Mouse (Mus musculus) embryonic facial prominence, embryonic 15.5 days (tissue): Measurements from ENCODE around the gene Tbx15. TPM values are rescaled to one million over a fixed set of nuclear protein-coding genes. Genes with fewer than 3 reads are reported as not detected.

Experiments used
- ATAC-seq: fragments of 200-750 bp; cut with Nextera tagmentation; 2 replicates; pipeline ENCODE4 v1.8.0; 2017; ENCODE audit warnings: low read depth, moderate TSS enrichment; ENCODE audit not compliant: insufficient number of reproducible peaks, low FRiP score, low TSS enrichment
- H3K27ac ChIP-seq: fragments of 300-500 bp; sonication (generic); replicated peaks from 2 replicates; pipeline ENCODE4 v1.5.1; 2015; ENCODE audit warnings: mild to moderate bottlenecking, inconsistent platforms
- H3K27me3 ChIP-seq: fragments of 300-500 bp; sonication (generic); 2 replicates; pipeline ENCODE4 v1.6.1; 2015; ENCODE audit warnings: inconsistent platforms
- H3K36me3 ChIP-seq: fragments of 300-500 bp; sonication (generic); 2 replicates; pipeline ENCODE4 v1.6.1; 2015; ENCODE audit warnings: mild to moderate bottlenecking, inconsistent platforms
- H3K4me1 ChIP-seq: fragments of 300-500 bp; sonication (generic); 2 replicates; pipeline ENCODE4 v1.6.1; 2015; ENCODE audit warnings: inconsistent platforms
- H3K4me2 ChIP-seq: fragments of 300-500 bp; sonication (generic); replicated peaks from 2 replicates; pipeline ENCODE4 v1.6.1; 2015; ENCODE audit warnings: mild to moderate bottlenecking, inconsistent platforms
- H3K4me3 ChIP-seq: fragments of 300-500 bp; sonication (generic); replicated peaks from 2 replicates; pipeline ENCODE4 v1.5.1; 2015; ENCODE audit warnings: mild to moderate bottlenecking, inconsistent platforms
- H3K9ac ChIP-seq: fragments of 300-500 bp; sonication (generic); 2 replicates; pipeline ENCODE4 v1.6.1; 2015; ENCODE audit warnings: inconsistent platforms
- H3K9me3 ChIP-seq: fragments of 300-500 bp; sonication (generic); replicated peaks from 2 replicates; pipeline ENCODE4 v1.6.1; 2016; ENCODE audit warnings: inconsistent platforms
- WGBS: fragments of 180-500 bp; shearing (Covaris S2); methylation state at CpG from one replicate; pipeline ENCODE4 v1.1.7; 2015; 5-methylcytosine and 5-hydroxymethylcytosine counted together
- microRNA-seq: library from miRNA; unstranded; fragments of <30 nt; microRNA quantifications from one replicate; pipeline ENCODE4, GENCODE M21; 2016; ENCODE audit warnings: borderline number of aligned reads
- polyA plus RNA-seq: library from polyadenylated mRNA; unstranded; fragments of >200 nt; fragmentation: Nextera tagmentation; extraction: Ambion mirVana; gene quantifications from 2 replicates; pipeline ENCODE4 v1.2.1, GENCODE M21; 2015

Tbx15 gene
- polyA plus RNA-seq, 1 experiment from 2014 or later = 25.9 TPM

DNA sequence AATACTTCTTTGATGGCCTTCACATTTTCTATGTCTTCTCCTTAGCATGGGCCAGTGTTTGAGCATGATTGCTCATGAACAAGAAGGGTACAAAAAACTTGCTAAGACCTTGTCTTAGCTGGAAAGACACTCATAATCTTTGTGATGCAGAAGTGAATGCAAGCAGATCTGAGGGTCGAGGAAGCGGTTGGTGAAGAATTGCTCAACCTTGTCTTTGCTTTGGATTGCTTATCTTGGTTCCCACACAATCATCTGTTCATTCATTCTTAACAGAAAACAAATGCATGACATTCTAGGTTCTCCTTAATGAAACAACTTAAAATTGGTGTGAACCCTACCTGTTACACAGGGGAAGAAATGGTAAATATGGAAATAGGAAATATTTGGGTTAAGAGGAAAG is 82.2 kb downstream of the Tbx15 start:
- Histone ChIP-seq H3K4me2 (no peak overlapping the region), H3K27me3 (no peaks in the 10 kb centered on the region), H3K9me3 (no peaks in the 10 kb centered on the region), H3K4me1 (no peaks in the 10 kb centered on the region), H3K9ac (no peak overlapping the region), H3K27ac (no peak overlapping the region), H3K4me3 (no peak overlapping the region), H3K36me3 (peaks cover 6% of the 10 kb centered on the region)
- 88% methylated on average over 2 of the region's 2 CpGs for whole genome bisulfite sequencing
- no peak for ATAC-seq

- no peaks in the 10 kb centered on the region for H3K27me3 ChIP-seq
- no peak overlapping the region; the same call in 1 of the 2 replicates for H3K27ac ChIP-seq
- ATAC-seq = no peak
- no peaks in the 10 kb centered on the region for H3K9me3 ChIP-seq
- H3K4me1 ChIP-seq = peaks cover 5% of the 10 kb centered on the region; the same call in 1 of the 2 replicates
- WGBS = 77% methylated on average over 5 of the region's 5 CpGs
- no peak overlapping the region for H3K4me3 ChIP-seq
- H3K9ac ChIP-seq = no peak overlapping the region
- H3K4me2 ChIP-seq = no peak overlapping the region
- no peaks in the 10 kb centered on the region for H3K36me3 ChIP-seq
These were observed 89.1 kb downstream of the Tbx15 start for GRCm38 (mm10) chr3:99329316-99329715.

DNA sequence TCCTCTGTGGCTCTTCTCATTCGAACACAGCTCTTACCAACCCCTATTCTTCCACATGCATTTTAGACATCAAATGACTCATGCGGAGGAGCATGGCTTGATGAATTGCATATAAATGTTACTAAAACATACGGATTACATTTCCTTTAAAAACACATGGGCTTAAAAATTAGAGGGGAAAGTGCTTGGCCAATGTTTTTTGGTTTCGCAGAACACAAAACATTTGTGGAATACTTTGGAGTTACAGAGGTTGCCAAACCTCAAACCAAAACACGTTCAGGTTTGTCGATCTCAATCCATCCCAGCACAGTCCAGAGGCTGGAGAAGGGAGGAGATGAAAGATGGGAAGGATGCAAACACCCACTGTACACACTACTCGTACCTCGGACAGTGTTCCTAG is 90.9 kb downstream of the Tbx15 start:
- H3K9me3 ChIP-seq = no peaks in the 10 kb centered on the region
- H3K9ac ChIP-seq = no peak overlapping the region
- peak; percentile 63; the same call in 1 of the 2 replicates for ATAC-seq
- no peaks in the 10 kb centered on the region for H3K36me3 ChIP-seq
- no peaks in the 10 kb centered on the region for H3K27me3 ChIP-seq
- no peak overlapping the region for H3K4me2 ChIP-seq
- 39% methylated on average over 8 of the region's 8 CpGs for WGBS
- H3K27ac ChIP-seq = no peak overlapping the region; the same call in 1 of the 2 replicates
- H3K4me1 ChIP-seq = peaks cover 5% of the 10 kb centered on the region; the same call in 1 of the 2 replicates
- no peak overlapping the region for H3K4me3 ChIP-seq

DNA sequence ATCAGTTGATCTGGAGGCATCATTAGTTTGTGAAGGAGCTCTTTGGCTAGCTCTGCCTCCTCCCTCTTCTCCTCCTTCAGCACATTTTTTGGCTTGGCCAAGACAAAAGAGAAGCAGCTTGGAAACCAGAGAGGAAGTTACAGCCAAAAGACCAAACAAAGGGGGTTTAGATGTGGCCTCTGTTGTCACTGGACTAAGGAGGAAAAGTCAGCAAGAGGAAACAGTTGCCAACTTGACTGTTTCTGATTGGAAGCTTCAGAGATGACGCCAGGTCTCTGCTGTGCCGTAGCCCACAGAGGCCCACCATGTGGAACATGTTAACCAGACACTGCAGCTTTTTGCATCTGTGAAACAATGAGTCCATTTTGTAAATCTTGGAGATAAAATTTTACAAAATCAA is 96.7 kb downstream of the Tbx15 start:
- 42% methylated on average over 2 of the region's 2 CpGs for WGBS

DNA sequence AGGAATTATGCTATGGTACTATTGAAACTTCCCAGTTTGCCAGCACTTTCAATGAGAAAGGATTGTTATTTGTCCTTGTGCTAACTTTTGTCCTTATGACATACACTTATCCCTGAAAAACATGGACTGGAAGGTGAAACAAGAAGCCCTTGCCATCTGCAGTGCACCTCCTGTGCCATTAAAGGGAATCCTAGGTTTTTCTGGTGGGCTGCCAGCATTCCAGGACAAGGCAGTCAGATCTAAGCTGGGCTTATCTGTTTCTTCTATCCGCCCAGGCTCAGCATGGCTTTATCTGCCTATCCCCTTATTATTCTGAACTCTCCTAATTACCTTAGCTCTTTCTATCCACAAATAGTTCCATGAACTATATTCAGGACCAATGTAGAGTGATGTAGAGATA is 98.6 kb downstream of the Tbx15 start:
- H3K36me3 ChIP-seq = peaks cover 6% of the 10 kb centered on the region
- ATAC-seq = no peak
- no peaks in the 10 kb centered on the region for H3K9me3 ChIP-seq
- no peak overlapping the region for H3K4me2 ChIP-seq
- 74% methylated on average over 1 of the region's 1 CpGs for WGBS
- H3K27ac ChIP-seq = no peak overlapping the region
- no peaks in the 10 kb centered on the region for H3K27me3 ChIP-seq
- no peak overlapping the region for H3K4me3 ChIP-seq
- H3K9ac ChIP-seq = no peak overlapping the region
- no peaks in the 10 kb centered on the region for H3K4me1 ChIP-seq

More for the DNA sequence above, 96.7 kb downstream of the Tbx15 start:
- H3K27me3 ChIP-seq = no peaks in the 10 kb centered on the region
- H3K27ac ChIP-seq = no peak overlapping the region; the same call in 1 of the 2 replicates
- H3K9me3 ChIP-seq = no peaks in the 10 kb centered on the region
- H3K4me1 ChIP-seq = no peaks in the 10 kb centered on the region
- H3K4me3 ChIP-seq = no peak overlapping the region
- H3K4me2 ChIP-seq = no peak overlapping the region
- ATAC-seq = no peak
- H3K36me3 ChIP-seq = peaks cover 6% of the 10 kb centered on the region
- H3K9ac ChIP-seq = no peak overlapping the region

DNA sequence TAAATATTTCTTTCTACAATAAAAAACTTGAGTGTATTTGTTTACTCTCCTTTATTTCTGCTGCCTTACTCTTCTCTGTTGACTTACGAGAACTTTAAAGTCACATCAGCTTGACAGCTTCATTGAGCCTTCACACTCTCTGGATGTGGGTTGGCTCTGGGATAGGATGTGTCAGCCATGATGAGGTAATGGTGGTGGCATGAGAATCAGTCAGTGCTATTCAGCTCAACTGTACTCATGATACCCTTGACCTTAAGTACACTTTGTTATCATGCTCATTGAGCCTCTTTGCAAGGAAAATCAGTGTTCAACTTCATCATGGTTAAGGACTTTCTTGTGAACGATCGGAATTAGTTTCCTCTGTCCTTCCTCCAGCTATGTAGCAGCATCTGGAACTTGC is 99.8 kb downstream of the Tbx15 start:
- no peaks in the 10 kb centered on the region for H3K4me1 ChIP-seq
- no peaks in the 10 kb centered on the region for H3K27me3 ChIP-seq
- H3K27ac ChIP-seq = no peak overlapping the region
- H3K9ac ChIP-seq = no peak overlapping the region
- no peak overlapping the region for H3K4me2 ChIP-seq
- no peaks in the 10 kb centered on the region for H3K9me3 ChIP-seq
- no peak overlapping the region for H3K4me3 ChIP-seq
- WGBS = 93% methylated on average over 3 of the region's 3 CpGs
- peaks cover 6% of the 10 kb centered on the region for H3K36me3 ChIP-seq
- no peak for ATAC-seq

- Histone ChIP-seq H3K9ac (no peak overlapping the region), H3K27ac (no peak overlapping the region), H3K4me2 (no peak overlapping the region), H3K36me3 (no peaks in the 10 kb centered on the region), H3K4me3 (no peak overlapping the region), H3K4me1 (no peaks in the 10 kb centered on the region), H3K9me3 (no peaks in the 10 kb centered on the region), H3K27me3 (no peaks in the 10 kb centered on the region)
- 81% methylated on average over 2 of the region's 2 CpGs for WGBS
- ATAC-seq = no peak
These were observed 139.6 kb downstream of the Tbx15 start for GRCm38 (mm10) chr3:99379616-99380250.

DNA sequence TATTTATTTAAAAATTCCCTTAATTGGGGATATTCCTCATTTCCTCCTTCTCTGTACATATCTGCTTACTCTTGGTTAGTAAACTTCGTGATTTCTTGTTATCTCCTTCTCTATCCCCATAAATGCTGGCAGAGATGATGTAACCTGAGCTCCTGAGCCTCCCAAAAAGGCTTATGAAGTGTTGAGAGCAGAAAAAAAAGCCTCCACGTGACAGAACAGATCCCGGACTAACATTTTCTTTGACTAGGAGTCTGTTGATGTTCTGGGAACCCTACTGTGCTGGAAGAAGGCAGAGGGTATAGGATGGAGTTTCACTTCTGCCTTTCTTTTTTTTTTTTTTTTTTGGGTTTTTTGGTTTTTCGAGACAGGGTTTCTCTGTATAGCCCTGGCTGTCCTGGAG is 146.9 kb downstream of the Tbx15 start:
- no peak overlapping the region for H3K4me2 ChIP-seq
- no peaks in the 10 kb centered on the region for H3K4me1 ChIP-seq
- ATAC-seq = no peak
- H3K36me3 ChIP-seq = no peaks in the 10 kb centered on the region
- no peaks in the 10 kb centered on the region for H3K9me3 ChIP-seq
- 31% methylated on average over 3 of the region's 4 CpGs for WGBS
- H3K4me3 ChIP-seq = no peak overlapping the region
- H3K27ac ChIP-seq = no peak overlapping the region
- H3K9ac ChIP-seq = no peak overlapping the region
- H3K27me3 ChIP-seq = no peaks in the 10 kb centered on the region

Small RNA genes within 50 kb of the gene (microRNA-seq; reads per million reads assigned to microRNA genes)
- gene Mir6481 = not detected

Other genes starting within 250 kb of the Tbx15 start
- gene Wars2, start 99.3 kb upstream of the Tbx15 start, polyA plus RNA-seq = 11.7 and 12.4 TPM in 2 replicates